Mouse (Mus musculus) CH12.LX (cell line): ENCODE data around the gene 2610507B11Rik. TPM values are rescaled to one million over a fixed set of nuclear protein-coding genes. Genes with fewer than 3 reads are reported as not detected.
A peak's percentile ranks its signal among the peaks of the same experiment; 100 is the strongest.

Source experiments
- DNase-seq: peaks from one replicate; pipeline ENCODE4 v3.0.0-alpha.2; 2013; ENCODE audit errors: extremely low read depth
- H3K27ac ChIP-seq: 2 replicates; pipeline ENCODE4 v1.5.1; 2012; ENCODE audit warnings: low read depth, mild to moderate bottlenecking, control low read depth, moderate library complexity; ENCODE audit not compliant: insufficient read depth
- H3K27me3 ChIP-seq: replicated peaks from 2 replicates; pipeline ENCODE3; 2012; ENCODE audit warnings: inconsistent platforms
- H3K36me3 ChIP-seq, 2 experiments: replicated peaks in 1 of 2; 2 replicates each; pipeline versions ENCODE3 to v1.6.1; 2012; ENCODE audit warnings: inconsistent platforms in 1 of 2, low read length in 1 of 2, mild to moderate bottlenecking in 1 of 2, mixed read lengths in 1 of 2, moderate library complexity in 1 of 2; ENCODE audit not compliant: control insufficient read depth in 1 of 2, insufficient read depth in 1 of 2
- H3K4me1 ChIP-seq, 2 experiments: 2 replicates each; pipeline ENCODE4 v1.6.1; 2012; ENCODE audit warnings: inconsistent platforms in 1 of 2, moderate library complexity in 1 of 2; ENCODE audit not compliant: insufficient read depth in 2 of 2, control insufficient read depth in 1 of 2
- H3K4me2 ChIP-seq: 2 replicates; pipeline ENCODE4 v1.6.1; 2012; ENCODE audit warnings: low read depth, mild to moderate bottlenecking, control low read depth; ENCODE audit not compliant: poor library complexity, insufficient read depth, severe bottlenecking
- H3K4me3 ChIP-seq, 3 experiments: fragments of 150-350 bp in 1 of 3; sonication (generic) in 1 of 3; replicated peaks in 1 of 3; 2 replicates each; pipeline versions ENCODE3 to v1.5.1; 2011 to 2012; ENCODE audit warnings: low read depth in 2 of 3, low read length in 2 of 3, mild to moderate bottlenecking in 2 of 3, moderate library complexity in 2 of 3, control low read depth in 1 of 3, improper control_type of control experiment in 1 of 3, inconsistent platforms in 1 of 3, mixed read lengths in 1 of 3; ENCODE audit not compliant: poor library complexity in 1 of 3
- H3K79me2 ChIP-seq: replicated peaks from 2 replicates; pipeline ENCODE4 v1.6.1; 2012; ENCODE audit warnings: mild to moderate bottlenecking, moderate library complexity; ENCODE audit not compliant: control insufficient read depth, poor library complexity, insufficient read depth, severe bottlenecking; ENCODE audit errors: extremely low read depth
- H3K9ac ChIP-seq: 2 replicates; pipeline ENCODE4 v1.6.1; 2012; ENCODE audit warnings: low read depth, mild to moderate bottlenecking, control low read depth, moderate library complexity; ENCODE audit not compliant: insufficient read depth
- H3K9me3 ChIP-seq: replicated peaks from 2 replicates; pipeline ENCODE3; 2012; ENCODE audit warnings: low read length, inconsistent platforms, mixed read lengths
- CHD1 ChIP-seq: IDR thresholded peaks from 2 replicates; pipeline ENCODE4 v1.6.1; 2012; ENCODE audit warnings: low read depth, low read length, improper control_type of control experiment, inconsistent platforms
- CHD2 ChIP-seq: IDR thresholded peaks from 2 replicates; pipeline ENCODE4 v1.6.1; 2011; ENCODE audit warnings: low read length, improper control_type of control experiment
- CTCF ChIP-seq, 2 experiments: IDR thresholded peaks in 1 of 2; conservative IDR thresholded peaks in 1 of 2; 2 replicates each; pipeline ENCODE4 v1.5.1; 2011 to 2012; ENCODE audit warnings: low read depth in 2 of 2, low read length in 2 of 2, improper control_type of control experiment in 1 of 2, inconsistent platforms in 1 of 2, mild to moderate bottlenecking in 1 of 2, moderate library complexity in 1 of 2
- E2F4 ChIP-seq: IDR thresholded peaks from 2 replicates; pipeline ENCODE4 v1.6.1; 2011; ENCODE audit warnings: low read depth, low read length, improper control_type of control experiment; ENCODE audit not compliant: insufficient replicate concordance
- EP300 ChIP-seq: IDR thresholded peaks from 2 replicates; pipeline ENCODE4 v1.6.1; 2011; ENCODE audit warnings: low read length, improper control_type of control experiment
- GABPA ChIP-seq: IDR thresholded peaks from 2 replicates; pipeline ENCODE4 v1.6.1; 2012; ENCODE audit warnings: low read depth, low read length, improper control_type of control experiment, inconsistent platforms; ENCODE audit not compliant: insufficient replicate concordance
- IRF4 ChIP-seq: IDR thresholded peaks from 2 replicates; pipeline ENCODE4 v1.6.1; 2014; ENCODE audit warnings: low read depth, mild to moderate bottlenecking, inconsistent platforms, low read length, improper control_type of control experiment
- JUN ChIP-seq: IDR thresholded peaks from 2 replicates; pipeline ENCODE4 v1.6.1; 2011; ENCODE audit warnings: low read depth, mild to moderate bottlenecking, low read length, improper control_type of control experiment, moderate library complexity; ENCODE audit not compliant: insufficient read depth
- JUND ChIP-seq: conservative IDR thresholded peaks from 2 replicates; pipeline ENCODE4 v1.6.1; 2011; ENCODE audit warnings: low read depth, low read length, improper control_type of control experiment
- KAT2A ChIP-seq: IDR thresholded peaks from 2 replicates; pipeline ENCODE4 v1.6.1; 2012; ENCODE audit warnings: low read length, improper control_type of control experiment, inconsistent platforms; ENCODE audit not compliant: insufficient replicate concordance
- MAFK ChIP-seq: IDR thresholded peaks from 2 replicates; pipeline ENCODE4 v1.6.1; 2011; ENCODE audit warnings: low read length, improper control_type of control experiment; ENCODE audit not compliant: insufficient replicate concordance
- MAX ChIP-seq: IDR thresholded peaks from 2 replicates; pipeline ENCODE4 v1.6.1; 2011; ENCODE audit warnings: low read length, improper control_type of control experiment
- MAZ ChIP-seq: IDR thresholded peaks from 2 replicates; pipeline ENCODE4 v1.6.1; 2012; ENCODE audit warnings: low read depth, mild to moderate bottlenecking, inconsistent platforms, low read length, improper control_type of control experiment, moderate library complexity
- MEF2A ChIP-seq: IDR thresholded peaks from 2 replicates; pipeline ENCODE4 v1.6.1; 2014; ENCODE audit warnings: low read depth, mild to moderate bottlenecking, inconsistent platforms, low read length, improper control_type of control experiment, borderline replicate concordance
- NELFE ChIP-seq: IDR thresholded peaks from 2 replicates; pipeline ENCODE4 v1.6.1; 2011; ENCODE audit warnings: low read depth, low read length, improper control_type of control experiment
- NRF1 ChIP-seq: IDR thresholded peaks from 2 replicates; pipeline ENCODE4 v1.6.1; 2014; ENCODE audit warnings: low read depth, mild to moderate bottlenecking, inconsistent platforms, low read length, improper control_type of control experiment, moderate library complexity
- PAX5 ChIP-seq: IDR thresholded peaks from 2 replicates; pipeline ENCODE4 v1.6.1; 2012; ENCODE audit warnings: low read length, inconsistent platforms, mixed read lengths
- POLR2A ChIP-seq: IDR thresholded peaks from 2 replicates; pipeline ENCODE4 v1.6.1; 2011; ENCODE audit warnings: low read depth, mild to moderate bottlenecking, improper control_type of control experiment, low read length
- POLR2AphosphoS2 ChIP-seq: IDR thresholded peaks from 2 replicates; pipeline ENCODE4 v1.6.1; 2011; ENCODE audit warnings: low read depth, low read length, improper control_type of control experiment
- RAD21 ChIP-seq: IDR thresholded peaks from 2 replicates; pipeline ENCODE4 v1.6.1; 2011; ENCODE audit warnings: low read depth, mild to moderate bottlenecking, low read length, improper control_type of control experiment, moderate library complexity
- RCOR1 ChIP-seq: conservative IDR thresholded peaks from 2 replicates; pipeline ENCODE4 v1.6.1; 2012; ENCODE audit warnings: low read depth, mild to moderate bottlenecking, inconsistent platforms, low read length, improper control_type of control experiment
- TBP ChIP-seq: conservative IDR thresholded peaks from 2 replicates; pipeline ENCODE4 v1.6.1; 2011; ENCODE audit warnings: low read depth, low read length, improper control_type of control experiment
- UBTF ChIP-seq: IDR thresholded peaks from 2 replicates; pipeline ENCODE4 v1.6.1; 2012; ENCODE audit warnings: low read depth, mild to moderate bottlenecking, inconsistent platforms, low read length, improper control_type of control experiment, moderate library complexity
- USF1 ChIP-seq: IDR thresholded peaks from 2 replicates; pipeline ENCODE4 v1.6.1; 2014; ENCODE audit warnings: low read depth, mild to moderate bottlenecking, inconsistent platforms, low read length, improper control_type of control experiment
- USF2 ChIP-seq: conservative IDR thresholded peaks from 2 replicates; pipeline ENCODE4 v1.6.1; 2011; ENCODE audit warnings: low read depth, low read length, improper control_type of control experiment
- ZC3H11A ChIP-seq: IDR thresholded peaks from 2 replicates; pipeline ENCODE4 v1.6.1; 2012; ENCODE audit warnings: low read depth, mild to moderate bottlenecking, inconsistent platforms, low read length, improper control_type of control experiment
- ZKSCAN1 ChIP-seq: IDR thresholded peaks from 2 replicates; pipeline ENCODE4 v1.6.1; 2012; ENCODE audit warnings: low read depth, inconsistent platforms, low read length, improper control_type of control experiment, borderline replicate concordance
- ZNF384 ChIP-seq: IDR thresholded peaks from 2 replicates; pipeline ENCODE4 v1.6.1; 2012; ENCODE audit warnings: low read depth, low read length, improper control_type of control experiment, inconsistent platforms
- dilution Hi-C: fragments of 300-500 bp; cut with MboI; formaldehyde crosslinking; loops from 2 replicates; pipeline ENCODE4 v1.14.3; 2020; ENCODE audit warnings: low sequenced_read_pairs; ENCODE audit not compliant: extremely low pct_unique_long_range_greater_than_20kb, extremely low pct_ligation_motif_present
- in situ Hi-C: fragments of 300-500 bp; cut with MboI; formaldehyde crosslinking; loops from 3 replicates; pipeline ENCODE4 v1.14.3; 2019; ENCODE audit warnings: low sequenced_read_pairs, low pct_ligation_motif_present, low pct_unique_long_range_greater_than_20kb, mixed read lengths
- polyA plus RNA-seq: library from polyadenylated mRNA; unstranded; fragments of >175 nt; gene quantifications from 2 replicates; pipeline ENCODE4 v1.2.1, GENCODE M21; 2012; ENCODE audit warnings: low read depth; ENCODE audit not compliant: insufficient read length
- total RNA-seq, 2 experiments: library from RNA; depleted of rRNA; stranded (reverse); fragments of 300-350 nt in 1 of 2; fragments of >200 nt in 1 of 2; gene quantifications; 2 replicates each; pipeline ENCODE4 v1.2.3; 2012 to 2014

The 2610507B11Rik gene
- total and polyA plus RNA-seq, 3 experiments, result 58.9 to 96.9 (median 89.3) TPM

DNA sequence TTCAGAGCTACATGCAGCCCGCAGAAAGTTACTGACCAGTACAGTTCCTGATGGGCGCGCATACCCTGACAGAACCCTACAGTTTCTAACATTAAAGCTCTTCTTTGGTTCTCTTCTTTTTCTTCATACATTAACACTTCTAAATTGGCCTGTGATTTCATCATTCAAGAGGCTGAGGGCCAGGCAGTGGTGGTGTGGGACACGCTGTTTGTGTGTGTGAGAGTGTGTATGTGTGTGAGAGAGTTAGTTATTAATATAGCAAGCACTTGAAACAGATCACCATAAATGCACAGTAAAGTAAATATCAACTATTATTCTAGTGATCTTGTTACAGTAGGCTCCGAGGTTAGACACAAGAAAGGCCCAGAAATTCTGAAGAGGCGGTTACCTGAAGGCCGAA is 39.4 kb downstream of the 2610507B11Rik start:
- in situ Hi-C loops (no loop called here), dilution Hi-C loops (no loop called here)
- Histone ChIP-seq H3K4me3 (peak overlapping the region; percentile 68 to 80 (median 77)), H3K27me3 (no peaks in the 10 kb centered on the region), H3K27ac (peak overlapping the region; percentile 49), H3K4me2 (peak overlapping the region; percentile 27), H3K4me1 (peaks cover 0 to 37% of the 10 kb centered on the region in 2 experiments; a peak in 2 of 4 replicates), H3K9me3 (no peaks in the 10 kb centered on the region), H3K36me3 (peaks cover 24 to 32% of the 10 kb centered on the region in 2 experiments), H3K9ac (peak overlapping the region; percentile 74), H3K79me2 (peaks cover 24% of the 10 kb centered on the region)
- no peak for DNase-seq
- TF ChIP-seq UBTF (no peak), MAFK (no peak), POLR2A (no peak), E2F4 (no peak), CHD2 (no peak), NELFE (no peak), RAD21 (no peak), USF2 (no peak), ZNF384 (no peak), MEF2A (no peak), TBP (no peak), PAX5 (no peak), USF1 (no peak), JUND (no peak), ZKSCAN1 (no peak), CHD1 (no peak), ZC3H11A (no peak), EP300 (no peak), KAT2A (no peak), CTCF (conservative IDR thresholded peaks at IDR 0.05 in 1 of 2, IDR thresholded peaks at IDR 0.05 in 1 of 2; ENCODE audit: low read depth in 2 of 2, low read length in 2 of 2) (no peak)

DNA sequence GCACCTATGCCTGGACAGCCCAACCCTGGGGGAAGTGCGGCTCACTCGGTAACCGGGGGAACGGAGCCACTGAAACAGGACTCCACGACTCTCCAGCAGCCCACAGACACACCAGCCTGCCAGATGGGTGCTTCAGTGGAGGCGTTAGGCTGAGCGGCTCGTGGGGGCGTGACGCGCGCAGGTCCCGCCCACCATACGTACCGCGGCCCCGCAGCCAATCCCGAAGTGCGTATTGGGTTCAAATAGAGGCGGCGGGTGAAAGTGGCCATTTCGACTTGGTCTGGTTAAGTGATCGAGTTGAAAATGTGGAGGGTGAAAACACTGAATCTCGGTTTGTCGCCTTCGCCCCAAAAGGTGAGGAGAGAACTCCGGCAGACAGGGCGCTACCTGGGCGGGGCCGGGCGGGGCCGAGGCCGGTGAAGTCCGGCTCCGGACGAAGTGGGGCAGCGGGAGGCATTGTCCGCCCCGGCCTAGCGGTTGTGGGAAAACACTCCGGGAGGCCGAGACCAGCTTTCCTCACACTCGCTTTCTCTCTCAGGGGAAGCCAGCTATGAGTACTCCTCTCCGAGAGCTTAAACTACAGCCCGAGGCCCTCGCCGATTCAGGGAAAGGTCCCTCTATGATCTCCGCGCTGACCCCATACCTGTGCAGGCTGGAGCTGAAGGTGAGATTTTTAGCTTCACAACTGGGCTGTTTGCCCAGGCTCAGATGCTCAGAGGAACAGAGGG is 40.0 kb downstream of the 2610507B11Rik start, which contains the start of gene Spag5:
Gene Spag5, plus strand, starts transcription at position 173 of the 728 bp plus-strand sequence.
- dilution Hi-C loops (no loop called here), in situ Hi-C loops (no loop called here)
- peaks cover 25 to 34% of the 10 kb centered on the region in 2 experiments for H3K36me3 ChIP-seq
- no peaks in the 10 kb centered on the region for H3K27me3 ChIP-seq
- H3K4me1 ChIP-seq, result peaks cover 0 to 42% of the 10 kb centered on the region in 2 experiments; a peak in 2 of 4 replicates
- H3K79me2 ChIP-seq, result peaks cover 28% of the 10 kb centered on the region
- peak within 1 kb of the TSS; percentile 95 for H3K4me2 ChIP-seq
- peak within 1 kb of the TSS; percentile 49 for H3K27ac ChIP-seq
- no peaks in the 10 kb centered on the region for H3K9me3 ChIP-seq
- peak; percentile 94 for DNase-seq
- peak within 1 kb of the TSS; percentile 68 to 80 (median 77) for H3K4me3 ChIP-seq
- H3K9ac ChIP-seq, result peak within 1 kb of the TSS; percentile 75
- TF ChIP-seq ZC3H11A (no peak), USF1 (peak; percentile 16), MEF2A (peak; percentile 56; the same call in 1 of the 2 replicates), JUN (no peak), NRF1 (peak; percentile 75), MAZ (no peak; the same call in 1 of the 2 replicates), POLR2A (peak; percentile 99), TBP (peak; percentile 94), EP300 (peak; percentile 3; the same call in 1 of the 2 replicates), POLR2AphosphoS2 (peak; percentile 95), CHD2 (peak; percentile 48; the same call in 1 of the 2 replicates), IRF4 (peak; percentile 34; the same call in 1 of the 2 replicates), PAX5 (no peak), GABPA (no peak), RCOR1 (0 out of 2 replicates have a peak, but pooled peaks have one; percentile 39), USF2 (no peak), ZKSCAN1 (no peak), NELFE (peak; percentile 98), E2F4 (peak; percentile 89; the same call in 1 of the 2 replicates), ZNF384 (no peak), MAX (peak; percentile 61), CTCF (conservative IDR thresholded peaks at IDR 0.05 in 1 of 2, IDR thresholded peaks at IDR 0.05 in 1 of 2; ENCODE audit: low read depth in 2 of 2, low read length in 2 of 2) (no peak)
